Mouse (Mus musculus) heart, adult 10 weeks (tissue): ENCODE results near the gene Fbxl7. TPM values are rescaled to one million over a fixed set of nuclear protein-coding genes. Genes with fewer than 3 reads are reported as not detected.

Source experiments
- polyA plus RNA-seq: library from polyadenylated mRNA; stranded (reverse); fragments of 350-450 nt; fragmentation: Illumina TruSeq; extraction: RNeasy Lipid Tissue Mini Kit (QIAGEN cat#74804); gene quantifications from one replicate; pipeline ENCODE4 v1.2.3, GENCODE M21; 2014; ENCODE audit warnings: low read depth, low replicate concordance

Fbxl7 gene
- polyA plus RNA-seq = 2.2 TPM

GRCm38 (mm10) chr15:26895251-26895711 is at the start of gene Fbxl7:
Gene Fbxl7 (minus strand): TSS chr15:26895580.

